Comparison of ENCODE assay signal across 26 mouse cellular contexts in genomic region chr13:18465921-18466320, GRCm38 (mm10).
DNase-seq lines count a peak whose midpoint lies in the region; ATAC-seq lines count a peak whose summit lies in the region.
"Had no signal": no experiment of that assay in that cellular context is flagged by ENCODE, and none has a peak within 500 bp of the region (broad histone marks: within the 10 kb centered on the region; RNA-seq: fewer than 3 reads in every experiment).

No protein-coding gene starts in this region.

- H3K27ac ChIP-seq in neural tube, embryonic 13.5 days (replicated peaks): no peak overlapping the region
- no peak overlapping the region for H3K27ac ChIP-seq in neural tube, embryonic 15.5 days (replicated peaks)
- H3K27ac ChIP-seq in stomach, embryonic 14.5 days (ENCODE audit: low read length): no peak overlapping the region
- H3K27ac ChIP-seq in limb, embryonic 10.5 days: no peak overlapping the region
- H3K27ac ChIP-seq: embryonic facial prominence, embryonic 13.5 days; forebrain, embryonic 10.5 days; liver, embryonic 12.5 days; macrophage; midbrain, embryonic 13.5 days had no signal

- H3K36me3 ChIP-seq in neural tube, embryonic 13.5 days: no peaks in the 10 kb centered on the region
- H3K36me3 ChIP-seq in neural tube, embryonic 15.5 days: no peaks in the 10 kb centered on the region
- H3K36me3 ChIP-seq in stomach, embryonic 14.5 days (ENCODE audit: control insufficient read depth, insufficient read depth, low read length): no peaks in the 10 kb centered on the region
- H3K36me3 ChIP-seq in limb, embryonic 10.5 days: no peaks in the 10 kb centered on the region
- H3K36me3 ChIP-seq: embryonic facial prominence, embryonic 13.5 days; forebrain, embryonic 10.5 days; liver, embryonic 12.5 days; midbrain, embryonic 13.5 days had no signal

- no peak overlapping the region for H3K4me3 ChIP-seq in neural tube, embryonic 13.5 days
- no peak overlapping the region for H3K4me3 ChIP-seq in neural tube, embryonic 15.5 days (replicated peaks)
- no peak overlapping the region for H3K4me3 ChIP-seq in stomach, embryonic 14.5 days (ENCODE audit: low read depth, low read length)
- no peak overlapping the region for H3K4me3 ChIP-seq in limb, embryonic 10.5 days
- H3K4me3 ChIP-seq: embryonic facial prominence, embryonic 13.5 days; forebrain, embryonic 10.5 days; liver, embryonic 12.5 days; midbrain, embryonic 13.5 days had no signal

- H3K4me1 ChIP-seq in neural tube, embryonic 13.5 days (replicated peaks): no peaks in the 10 kb centered on the region
- H3K4me1 ChIP-seq in neural tube, embryonic 15.5 days: no peaks in the 10 kb centered on the region
- no peaks in the 10 kb centered on the region for H3K4me1 ChIP-seq in stomach, embryonic 14.5 days (ENCODE audit: control insufficient read depth, insufficient read depth, low read length)
- no peaks in the 10 kb centered on the region for H3K4me1 ChIP-seq in limb, embryonic 10.5 days
- H3K4me1 ChIP-seq: embryonic facial prominence, embryonic 13.5 days; forebrain, embryonic 10.5 days; liver, embryonic 12.5 days had no signal

- H3K9me3 ChIP-seq in neural tube, embryonic 13.5 days: no peaks in the 10 kb centered on the region
- H3K9me3 ChIP-seq in neural tube, embryonic 15.5 days (replicated peaks): no peaks in the 10 kb centered on the region
- H3K9me3 ChIP-seq in stomach, embryonic 14.5 days (ENCODE audit: control insufficient read depth, low read depth, low read length): no peaks in the 10 kb centered on the region
- H3K9me3 ChIP-seq in limb, embryonic 10.5 days (replicated peaks): no peaks in the 10 kb centered on the region
- H3K9me3 ChIP-seq: embryonic facial prominence, embryonic 13.5 days; forebrain, embryonic 10.5 days; liver, embryonic 12.5 days; midbrain, embryonic 13.5 days had no signal

- no peak overlapping the region for H3K4me2 ChIP-seq in neural tube, embryonic 13.5 days
- H3K4me2 ChIP-seq in neural tube, embryonic 15.5 days: no peak overlapping the region
- no peak overlapping the region for H3K4me2 ChIP-seq in stomach, embryonic 14.5 days (replicated peaks; ENCODE audit: low read depth, low read length)
- H3K4me2 ChIP-seq: embryonic facial prominence, embryonic 13.5 days; liver, embryonic 12.5 days; midbrain, embryonic 13.5 days had no signal

- peak; percentile 8 to 14 for DNase-seq in gastrocnemius, postnatal 4 days (ENCODE audit: low spot score in 2 of 2)
- no peak for DNase-seq in gastrocnemius, adult 18-20 months (ENCODE audit: low spot score)
- DNase-seq in frontal cortex, postnatal 25 days (ENCODE audit: low spot score in 2 of 2): no peak
- no peak for DNase-seq in limb, embryonic 10.5 days (ENCODE audit: low spot score)
- DNase-seq: adrenal gland, adult 2 months; B cell, adult 2 months; cerebellum, adult 8-10 months; forebrain, postnatal 0 days; heart, postnatal 14 days; kidney, adult 9 months; kidney, postnatal 14 days; liver, postnatal 0 days; right cerebral cortex, postnatal 25 days; thymus, postnatal 14 days had no signal

- 85% methylated on average over 7 of the region's 7 CpGs for WGBS in neural tube, embryonic 13.5 days
- 86% methylated on average over 7 of the region's 7 CpGs for WGBS in neural tube, embryonic 15.5 days
- WGBS in stomach, embryonic 14.5 days: 57% methylated on average over 7 of the region's 7 CpGs
- WGBS in limb, embryonic 10.5 days: 90% methylated on average over 7 of the region's 7 CpGs

- no peaks in the 10 kb centered on the region for H3K27me3 ChIP-seq in neural tube, embryonic 13.5 days
- no peaks in the 10 kb centered on the region for H3K27me3 ChIP-seq in neural tube, embryonic 15.5 days (replicated peaks)
- H3K27me3 ChIP-seq in stomach, embryonic 14.5 days (ENCODE audit: control insufficient read depth, insufficient read depth, low read length): no peaks in the 10 kb centered on the region
- H3K27me3 ChIP-seq in limb, embryonic 10.5 days (ENCODE audit: low read depth, poor library complexity, severe bottlenecking): no peaks in the 10 kb centered on the region
- H3K27me3 ChIP-seq: CH12.LX; embryonic facial prominence, embryonic 13.5 days; liver, embryonic 12.5 days; midbrain, embryonic 13.5 days had no signal

- H3K9ac ChIP-seq in neural tube, embryonic 13.5 days: no peak overlapping the region
- no peak overlapping the region for H3K9ac ChIP-seq in neural tube, embryonic 15.5 days (replicated peaks)
- no peak overlapping the region for H3K9ac ChIP-seq in stomach, embryonic 14.5 days (replicated peaks; ENCODE audit: low read depth, low read length)
- H3K9ac ChIP-seq: embryonic facial prominence, embryonic 13.5 days; forebrain, postnatal 0 days; liver, embryonic 12.5 days; liver, postnatal 0 days; midbrain, embryonic 13.5 days had no signal

- peak; percentile 32; the same call in 1 of the 2 replicates for ATAC-seq in neural tube, embryonic 13.5 days (ENCODE audit: low read depth)
- no peak for ATAC-seq in neural tube, embryonic 15.5 days (ENCODE audit: low FRiP score)
- peak; percentile 71 for ATAC-seq in stomach, embryonic 14.5 days (ENCODE audit: insufficient number of reproducible peaks, insufficient read depth, low FRiP score, low read depth)
- ATAC-seq: activated CD4-positive, CD25-positive, alpha-beta regulatory T cell, adult 4 months; forebrain, postnatal 0 days; hindbrain, embryonic 16.5 days; liver, embryonic 12.5 days; liver, postnatal 0 days; lung, postnatal 0 days; midbrain, embryonic 13.5 days had no signal

Comparison
In these comparisons a context has a peak if more than half of its experiments do, and no peak if none do; other contexts are left out.
1. DNase-seq: peak in gastrocnemius, postnatal 4 days (2 of 2); none in gastrocnemius, adult 18-20 months (single experiment), frontal cortex, postnatal 25 days (0 of 2) and limb, embryonic 10.5 days (single experiment).